Mouse (Mus musculus): ENCODE results near the gene Stim2. TPM values are rescaled to one million over a fixed set of nuclear protein-coding genes. Genes with fewer than 3 reads are reported as not detected.

Gene Stim2
- polyA plus RNA-seq, 1 experiment from 2014 or later = 25.7 TPM

DNA sequence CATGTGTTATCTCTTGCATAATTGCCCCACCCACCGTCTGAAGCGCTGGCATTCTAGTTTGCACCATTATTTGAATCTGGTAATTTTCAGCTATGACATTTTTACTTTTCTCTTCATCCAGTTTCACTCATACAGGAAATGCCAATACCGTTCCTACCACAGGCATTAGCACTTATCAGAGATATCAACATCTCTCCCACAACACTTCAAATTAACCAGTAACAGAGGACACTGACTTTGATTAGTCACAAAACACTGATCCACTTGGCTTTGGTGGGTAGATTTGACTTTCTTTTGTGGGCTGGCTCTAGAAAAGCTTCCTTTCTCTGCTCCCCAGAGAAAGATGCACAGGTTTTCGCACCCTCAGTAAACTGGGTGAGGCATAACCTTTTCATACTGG is 3.7 kb upstream of the Stim2 start:
- ChIA-PET CTCF (no interaction called here), POLR2A (no interaction called here)
- no peak for TF ChIP-seq CTCF (IDR thresholded peaks at IDR 0.05)
- H3K27me3 ChIP-seq = no peaks in the 10 kb centered on the region
- ATAC-seq (no peak), DNase-seq (ENCODE audit: low read depth, low spot score) (no peak)
- in situ Hi-C loops (cut with MboI; ENCODE audit: low pct_unique_long_range_greater_than_20kb) = no loop called here

DNA sequence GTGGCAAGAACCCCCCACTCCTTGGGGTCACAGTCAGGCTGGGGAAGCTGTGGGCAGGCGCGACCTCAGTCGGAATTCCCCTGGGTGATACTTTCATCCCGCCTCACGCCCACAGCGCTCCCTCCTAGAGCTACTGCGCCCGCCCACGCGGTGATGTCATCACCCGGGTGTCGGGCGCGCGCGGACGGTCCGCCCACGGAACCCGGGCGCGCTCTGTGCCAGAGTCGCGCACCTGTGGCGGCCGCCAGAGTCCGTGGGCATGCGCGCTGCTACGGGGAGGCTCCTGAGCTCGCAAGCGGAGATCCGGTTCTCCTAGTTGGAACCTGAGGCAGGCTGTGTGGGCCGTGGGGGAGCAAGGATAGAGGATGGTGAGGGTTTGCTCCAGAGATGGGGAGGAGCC is 3.0 kb upstream of the Stim2 start:
- no peak for DNase-seq (ENCODE audit: low read depth, low spot score)
- CTCF ChIA-PET = no interaction called here
- POLR2A ChIA-PET = no interaction called here
- ATAC-seq = no peak
- no peak for TF ChIP-seq CTCF (IDR thresholded peaks at IDR 0.05)
- in situ Hi-C loops (cut with MboI; ENCODE audit: low pct_unique_long_range_greater_than_20kb) = no loop called here
- H3K27me3 ChIP-seq = no peaks in the 10 kb centered on the region

DNA sequence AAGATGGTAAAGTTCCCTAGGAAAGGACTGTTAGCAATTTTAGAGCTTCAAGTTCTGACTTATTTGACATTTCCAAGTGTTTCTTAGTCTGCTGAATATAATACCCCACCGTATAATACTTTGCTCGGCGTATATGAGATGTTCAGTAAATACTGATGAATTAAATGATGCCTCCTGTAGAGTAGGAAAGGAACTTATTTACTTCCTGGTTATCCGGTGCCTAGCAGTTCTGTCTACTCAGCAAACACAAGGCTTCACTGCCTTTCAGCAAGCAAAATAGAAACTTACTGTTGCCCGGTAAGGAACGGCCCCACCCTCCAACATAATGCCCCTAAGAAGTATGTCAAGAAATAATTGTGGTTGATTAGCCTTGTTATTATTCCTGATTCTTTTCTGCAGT is 1.5 kb upstream of the Stim2 start:
- no peak for DNase-seq (ENCODE audit: low read depth, low spot score)
- H3K27me3 ChIP-seq = no peaks in the 10 kb centered on the region
- no peak for ATAC-seq
- CTCF ChIA-PET = interaction anchor here (1.1 to 1.7 kb wide), 3 partner anchors 9 to 125 kb away, joined by 3 to 6 read pairs (median 4); no protein-coding TSS in a partner anchor
- TF ChIP-seq CTCF (IDR thresholded peaks at IDR 0.05) = no peak
- in situ Hi-C loops (cut with MboI; ENCODE audit: low pct_unique_long_range_greater_than_20kb) = no loop called here
- POLR2A ChIA-PET = no interaction called here

DNA sequence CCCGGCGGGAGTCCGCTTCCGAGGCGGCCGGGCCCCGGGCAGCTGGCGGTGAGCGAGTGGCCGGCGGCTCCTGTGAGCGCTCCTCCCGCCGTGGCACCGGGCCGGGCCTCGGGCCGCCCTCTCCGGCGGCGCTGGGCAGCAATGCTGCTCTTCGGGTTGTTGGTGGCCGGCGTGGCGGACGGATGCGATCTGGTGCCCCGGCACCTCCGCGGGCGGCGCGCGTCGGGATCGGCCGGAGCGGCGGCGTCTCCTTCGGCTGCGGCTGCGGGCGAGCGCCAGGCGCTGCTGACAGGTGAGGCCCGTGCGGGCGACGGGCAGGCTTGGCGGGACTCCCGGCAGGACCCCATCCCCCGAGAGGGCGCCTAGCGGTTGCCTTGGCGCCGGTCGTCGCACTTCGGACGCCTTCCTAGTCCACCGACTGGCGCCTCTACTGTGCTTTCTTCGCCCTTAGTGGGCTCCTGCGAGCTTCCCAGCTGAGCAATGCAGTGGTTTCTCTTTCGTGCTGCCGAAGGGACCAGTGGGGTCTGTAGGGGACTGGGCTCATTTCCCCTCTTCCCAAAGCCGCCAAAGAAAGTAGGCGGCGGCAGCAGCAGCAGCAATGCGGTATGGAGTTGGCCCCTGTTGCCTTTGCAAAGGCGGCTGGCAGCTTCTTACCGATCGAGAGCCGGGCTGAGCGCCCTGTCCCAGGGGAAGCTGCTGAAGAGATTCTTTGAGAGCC is 603 bp downstream of the Stim2 start:
- peak; percentile 58 for ATAC-seq
- no peaks in the 10 kb centered on the region for H3K27me3 ChIP-seq
- ChIA-PET CTCF (interaction anchor here (1.3 to 1.5 kb wide), 2 partner anchors 11 to 53 kb away, joined by 3 to 4 read pairs; no protein-coding TSS in a partner anchor), POLR2A (interaction anchor here (0.6 to 1.2 kb wide), 4 partner anchors 13 to 562 kb away, joined by 3 to 4 read pairs (median 3); no protein-coding TSS in a partner anchor)
- TF ChIP-seq CTCF (IDR thresholded peaks at IDR 0.05) = no peak
- DNase-seq (ENCODE audit: low read depth, low spot score) = peak; percentile 24
- in situ Hi-C loops (cut with MboI; ENCODE audit: low pct_unique_long_range_greater_than_20kb) = no loop called here

DNA sequence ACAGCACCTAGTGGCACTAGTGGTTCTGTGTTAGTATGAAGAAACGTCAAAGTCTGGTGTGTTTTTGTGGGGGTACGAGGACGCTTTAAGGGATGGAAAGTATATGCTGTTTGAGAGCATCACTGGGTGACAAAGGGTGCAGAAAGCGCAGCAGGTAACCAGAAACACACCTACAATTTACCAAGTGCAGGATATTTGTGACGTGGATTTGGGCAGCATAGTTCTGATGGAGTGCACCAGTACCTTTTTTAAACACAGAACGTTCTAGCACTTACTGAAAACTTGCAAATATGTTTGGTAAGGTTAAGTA is 1.1 kb downstream of the Stim2 start:
- ATAC-seq (no peak), DNase-seq (ENCODE audit: low read depth, low spot score) (no peak)
- CTCF ChIA-PET = no interaction called here
- POLR2A ChIA-PET = no interaction called here
- in situ Hi-C loops (cut with MboI; ENCODE audit: low pct_unique_long_range_greater_than_20kb) = no loop called here
- no peak for TF ChIP-seq CTCF (IDR thresholded peaks at IDR 0.05)
- H3K27me3 ChIP-seq = no peaks in the 10 kb centered on the region

DNA sequence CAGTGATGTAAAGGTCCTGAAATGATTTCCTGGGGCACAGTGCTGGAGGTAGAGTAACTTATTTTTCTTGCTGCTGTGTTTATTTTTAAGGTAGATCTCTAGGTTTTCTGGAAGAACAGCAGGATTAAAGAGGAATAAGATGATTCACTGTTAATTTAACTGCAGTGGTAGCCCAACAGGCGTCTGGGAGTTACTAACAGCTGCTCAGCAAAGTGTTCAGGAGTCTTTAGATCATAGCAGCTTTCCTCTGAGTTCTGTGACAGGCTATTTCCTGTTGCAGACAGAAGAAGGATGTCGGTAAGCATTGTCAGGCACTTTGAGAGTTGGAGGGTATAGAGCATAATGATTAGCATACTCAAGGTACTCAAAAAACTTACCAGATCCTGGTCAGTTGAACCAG is 1.5 kb downstream of the Stim2 start:
- TF ChIP-seq CTCF (IDR thresholded peaks at IDR 0.05) = no peak
- DNase-seq (ENCODE audit: low read depth, low spot score) (no peak), ATAC-seq (no peak)
- in situ Hi-C loops (cut with MboI; ENCODE audit: low pct_unique_long_range_greater_than_20kb) = no loop called here
- H3K27me3 ChIP-seq = no peaks in the 10 kb centered on the region
- CTCF ChIA-PET = no interaction called here
- POLR2A ChIA-PET = no interaction called here

DNA sequence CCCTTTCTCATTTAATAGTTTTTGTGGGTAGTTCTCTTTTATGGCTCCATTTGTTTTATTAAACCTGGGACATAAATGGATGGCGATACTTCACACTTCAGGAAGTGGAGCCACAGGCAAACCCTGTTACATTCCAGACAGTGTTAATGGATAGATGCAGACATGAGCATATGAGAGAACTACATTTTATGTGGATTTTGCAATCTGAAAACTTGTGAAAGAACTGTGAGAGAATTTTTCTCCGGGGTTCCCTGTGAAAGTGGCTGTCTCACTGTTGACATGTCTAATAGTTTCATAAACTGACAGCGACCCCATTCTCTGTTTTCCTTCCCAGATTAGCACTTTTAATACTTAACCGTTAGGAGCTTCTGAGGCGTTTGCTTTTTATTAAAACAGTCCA is 2.7 kb downstream of the Stim2 start:
- in situ Hi-C loops (cut with MboI; ENCODE audit: low pct_unique_long_range_greater_than_20kb) = no loop called here
- DNase-seq (ENCODE audit: low read depth, low spot score) (no peak), ATAC-seq (no peak)
- ChIA-PET POLR2A (no interaction called here), CTCF (interaction anchor here (1.1 to 1.3 kb wide), 2 partner anchors 91 to 130 kb away, joined by 3 read pairs; no protein-coding TSS in a partner anchor)
- no peak for TF ChIP-seq CTCF (IDR thresholded peaks at IDR 0.05)
- H3K27me3 ChIP-seq = no peaks in the 10 kb centered on the region

DNA sequence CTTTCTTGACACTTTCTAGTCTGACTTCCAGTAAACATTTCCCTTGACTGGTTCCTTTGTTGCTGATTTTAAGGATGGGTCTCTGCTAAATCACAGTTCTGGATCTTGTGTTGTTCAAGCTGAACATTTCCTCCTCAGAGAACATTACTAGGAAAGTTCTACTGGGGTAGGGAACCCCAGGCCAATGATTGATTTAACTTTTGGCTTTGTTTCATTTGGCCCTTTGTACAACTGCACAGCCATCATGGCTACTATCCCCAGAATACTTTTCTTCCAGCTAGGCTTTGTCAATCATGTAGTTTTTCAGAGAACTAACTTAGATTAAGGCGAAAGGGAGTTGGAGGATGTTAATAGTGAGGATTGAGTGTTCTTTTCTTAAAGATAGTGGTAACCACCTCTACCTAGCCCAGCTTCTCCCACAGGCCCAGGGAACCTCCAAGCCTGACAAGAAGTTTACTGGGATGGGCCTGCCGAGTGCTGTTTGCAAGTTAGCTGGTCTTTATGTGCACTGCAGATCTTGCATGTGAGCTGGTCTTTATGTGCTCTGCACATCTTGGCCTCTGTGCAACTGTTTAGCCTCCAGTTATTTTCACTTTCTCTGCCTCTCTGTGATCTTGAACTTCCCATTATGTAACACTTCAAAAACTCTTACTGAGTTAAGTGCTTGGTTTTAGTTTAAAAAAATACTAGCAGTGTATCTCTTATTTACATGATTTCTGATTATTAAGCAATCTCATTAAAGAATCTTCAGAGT is 7.0 kb downstream of the Stim2 start:
- H3K27me3 ChIP-seq = no peaks in the 10 kb centered on the region
- peak; percentile 21 for ATAC-seq
- POLR2A ChIA-PET = interaction anchor here (0.7 kb wide), 1 partner anchor 10 kb away, joined by 3 read pairs; no protein-coding TSS in a partner anchor
- TF ChIP-seq CTCF (IDR thresholded peaks at IDR 0.05) = no peak
- DNase-seq (ENCODE audit: low read depth, low spot score) = no peak
- CTCF ChIA-PET = interaction anchor here (1.6 kb wide), 1 partner anchor 19 kb away, joined by 3 read pairs; no protein-coding TSS in a partner anchor
- in situ Hi-C loops (cut with MboI; ENCODE audit: low pct_unique_long_range_greater_than_20kb) = no loop called here

DNA sequence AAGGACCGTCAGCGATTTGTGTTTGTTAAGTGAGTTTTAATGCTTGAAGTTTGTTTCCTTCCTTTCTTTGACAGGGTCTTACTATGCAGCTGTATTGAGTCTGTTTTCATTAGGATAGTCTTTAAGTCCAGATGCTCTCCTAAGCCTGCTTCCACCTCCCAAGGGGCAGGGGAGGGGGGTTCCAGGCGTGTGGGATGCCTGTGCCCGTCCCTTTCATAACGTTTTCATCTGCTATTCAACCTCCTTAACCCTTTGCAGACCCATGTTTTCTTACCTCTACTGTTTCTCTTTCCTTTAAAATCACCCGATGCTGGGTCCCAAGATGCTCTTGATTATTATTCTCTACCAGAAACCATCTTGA is 7.5 kb downstream of the Stim2 start:
- in situ Hi-C loops (cut with MboI; ENCODE audit: low pct_unique_long_range_greater_than_20kb) = no loop called here
- H3K27me3 ChIP-seq = no peaks in the 10 kb centered on the region
- POLR2A ChIA-PET = interaction anchor here (0.7 kb wide), 1 partner anchor 10 kb away, joined by 3 read pairs; no protein-coding TSS in a partner anchor

DNA sequence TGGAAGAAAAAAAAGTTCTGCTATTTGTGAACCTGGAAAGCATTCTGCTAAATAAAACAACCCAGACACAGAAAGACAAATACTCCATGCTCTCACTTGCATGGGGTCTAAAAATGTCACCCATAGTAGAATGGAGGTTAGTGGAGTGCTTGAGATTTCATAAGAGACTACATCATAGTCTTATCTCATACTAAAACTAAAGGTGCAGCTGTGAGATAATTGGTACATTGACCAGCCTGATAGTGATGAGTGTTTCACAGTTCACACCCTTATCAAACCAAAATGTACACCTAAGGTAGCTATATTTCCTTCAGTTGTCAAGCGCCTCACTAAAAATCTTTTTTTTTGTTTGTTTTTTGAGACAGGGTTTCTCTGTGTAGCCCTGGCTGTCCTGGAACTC is 8.5 kb downstream of the Stim2 start:
- ATAC-seq = no peak
- H3K27me3 ChIP-seq = no peaks in the 10 kb centered on the region
- DNase-seq (ENCODE audit: low read depth, low spot score) = no peak
- ChIA-PET POLR2A (no interaction called here), CTCF (interaction anchor here (0.9 to 1.6 kb wide), 3 partner anchors 10 to 17 kb away, joined by 3 read pairs; no protein-coding TSS in a partner anchor)
- in situ Hi-C loops (cut with MboI; ENCODE audit: low pct_unique_long_range_greater_than_20kb) = no loop called here
- TF ChIP-seq CTCF (IDR thresholded peaks at IDR 0.05) = no peak

More for the DNA sequence above, 7.5 kb downstream of the Stim2 start:
- CTCF ChIA-PET = no interaction called here
- TF ChIP-seq CTCF (IDR thresholded peaks at IDR 0.05) = no peak
- no peak for DNase-seq (ENCODE audit: low read depth, low spot score)
- no peak for ATAC-seq

DNA sequence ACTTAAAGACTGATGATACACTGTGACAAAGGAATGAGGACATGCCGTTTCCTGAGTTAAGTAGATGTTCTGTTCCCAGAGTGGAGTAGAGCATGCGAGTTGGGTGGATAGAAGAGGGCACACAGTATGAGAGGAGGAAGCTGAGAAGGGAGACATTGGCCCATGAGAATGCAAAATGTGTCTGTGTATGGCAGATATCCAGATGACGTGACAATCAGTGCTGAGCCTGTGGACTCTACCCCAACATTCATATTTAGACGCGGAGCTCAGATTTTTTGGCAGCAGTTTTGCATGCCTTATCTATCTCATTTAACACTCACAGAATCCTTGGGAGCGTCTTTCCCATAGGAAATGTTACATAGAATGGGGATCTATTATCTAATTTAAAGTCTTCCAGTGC is 9.3 kb downstream of the Stim2 start:
- ATAC-seq (no peak), DNase-seq (ENCODE audit: low read depth, low spot score) (no peak)
- in situ Hi-C loops (cut with MboI; ENCODE audit: low pct_unique_long_range_greater_than_20kb) = no loop called here
- CTCF ChIA-PET = interaction anchor here (0.9 to 1.6 kb wide), 3 partner anchors 9 to 17 kb away, joined by 3 read pairs; no protein-coding TSS in a partner anchor
- POLR2A ChIA-PET = no interaction called here
- no peak for TF ChIP-seq CTCF (IDR thresholded peaks at IDR 0.05)
- H3K27me3 ChIP-seq = no peaks in the 10 kb centered on the region
